Mouse (Mus musculus) bone marrow macrophage, adult 2 months (primary cell): ENCODE results near the gene Irak1. TPM values are rescaled to one million over a fixed set of nuclear protein-coding genes. Genes with fewer than 3 reads are reported as not detected.
A peak's percentile ranks its signal among the peaks of the same experiment; 100 is the strongest.

ENCODE experiments used
- H3K27ac ChIP-seq: 2 replicates; pipeline ENCODE4 v1.5.1; 2012; ENCODE audit warnings: low read depth, low read length; ENCODE audit not compliant: insufficient read depth
- H3K4me1 ChIP-seq: 2 replicates; pipeline ENCODE4 v1.6.1; 2012; ENCODE audit warnings: low read length; ENCODE audit not compliant: control insufficient read depth, insufficient read depth
- H3K4me3 ChIP-seq: 2 replicates; pipeline ENCODE4 v1.5.1; 2012; ENCODE audit warnings: mild to moderate bottlenecking, low read length, moderate library complexity; ENCODE audit not compliant: insufficient read depth
- CTCF ChIP-seq: IDR thresholded peaks from 2 replicates; pipeline ENCODE4 v1.5.1; 2012; ENCODE audit warnings: low read depth, mild to moderate bottlenecking, low read length, moderate library complexity
- POLR2A ChIP-seq: IDR thresholded peaks from 2 replicates; pipeline ENCODE4 v1.6.1; 2012; ENCODE audit warnings: mild to moderate bottlenecking, low read depth, low read length, borderline replicate concordance
- polyA plus RNA-seq: library from polyadenylated mRNA; stranded (reverse); fragments of >200 nt; gene quantifications from 2 replicates; pipeline ENCODE4 v1.2.4, GENCODE M21; 2012; ENCODE audit not compliant: missing spikeins, insufficient read depth, insufficient read length

Irak1 gene
- polyA plus RNA-seq, 1 experiment, result 69.6 TPM

GRCm38 (mm10) chrX:74003644-74004043 is 20.1 kb downstream of the Irak1 start:
- no peak for TF ChIP-seq CTCF
- no peak for TF ChIP-seq POLR2A
- H3K4me3 ChIP-seq, result no peak overlapping the region
- peaks cover 8% of the 10 kb centered on the region for H3K4me1 ChIP-seq
- H3K27ac ChIP-seq, result peak overlapping the region; percentile 40

- no peak for TF ChIP-seq CTCF
- no peak for TF ChIP-seq POLR2A
- Histone ChIP-seq H3K4me1 (peaks cover 14% of the 10 kb centered on the region), H3K4me3 (no peak overlapping the region), H3K27ac (no peak overlapping the region)
These were observed 22.7 kb downstream of the Irak1 start for GRCm38 (mm10) chrX:74001024-74001423.

DNA sequence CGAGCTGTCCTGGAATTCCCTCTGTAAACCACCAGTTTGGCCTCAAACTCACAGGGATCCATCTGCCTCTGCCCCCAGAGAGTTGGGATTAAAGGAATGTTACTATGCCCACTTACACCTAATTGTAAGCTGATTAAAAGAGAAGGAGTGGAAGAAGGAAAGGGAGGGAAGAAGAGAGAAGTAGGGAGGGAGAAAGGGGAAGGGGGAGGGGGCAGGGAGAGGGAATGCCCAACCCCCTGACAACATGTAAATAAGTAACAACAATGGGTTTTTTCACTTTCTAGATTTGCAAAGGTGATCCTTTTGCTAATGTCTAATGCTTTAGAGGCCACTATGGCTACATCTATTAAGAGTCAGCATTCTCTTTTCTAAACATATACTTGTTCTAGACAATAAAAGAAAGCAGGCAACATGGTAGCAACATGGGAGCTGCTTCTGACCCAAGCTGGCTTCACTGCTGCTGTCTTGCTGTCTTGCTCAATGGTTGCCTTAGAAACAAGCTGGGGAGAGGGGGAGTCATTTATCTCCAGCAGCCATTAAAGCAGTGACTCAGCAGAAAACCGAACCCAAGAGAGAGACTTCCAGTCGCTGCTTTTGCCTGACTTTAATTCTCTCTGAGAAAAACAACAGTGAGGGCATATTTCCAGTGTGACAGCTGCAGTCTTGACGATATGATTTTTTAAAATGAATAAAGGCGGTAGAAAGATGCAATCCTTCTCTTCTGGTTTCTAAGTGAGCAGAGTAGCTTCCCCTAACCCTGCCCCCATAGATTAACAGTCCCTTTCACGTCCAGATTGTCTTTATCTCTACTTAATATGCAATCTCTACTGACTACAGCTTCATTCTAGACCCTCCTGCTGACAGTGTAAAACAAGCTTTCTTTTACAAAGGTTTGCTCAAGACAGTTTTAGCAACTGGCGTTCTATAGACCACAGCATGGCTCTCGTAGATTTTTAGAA is 24.5 kb downstream of the Irak1 start:
- no peak overlapping the region for H3K4me3 ChIP-seq
- H3K27ac ChIP-seq, result peak overlapping the region; percentile 36
- no peak for TF ChIP-seq CTCF
- TF ChIP-seq POLR2A, result no peak
- peaks cover 14% of the 10 kb centered on the region for H3K4me1 ChIP-seq

DNA sequence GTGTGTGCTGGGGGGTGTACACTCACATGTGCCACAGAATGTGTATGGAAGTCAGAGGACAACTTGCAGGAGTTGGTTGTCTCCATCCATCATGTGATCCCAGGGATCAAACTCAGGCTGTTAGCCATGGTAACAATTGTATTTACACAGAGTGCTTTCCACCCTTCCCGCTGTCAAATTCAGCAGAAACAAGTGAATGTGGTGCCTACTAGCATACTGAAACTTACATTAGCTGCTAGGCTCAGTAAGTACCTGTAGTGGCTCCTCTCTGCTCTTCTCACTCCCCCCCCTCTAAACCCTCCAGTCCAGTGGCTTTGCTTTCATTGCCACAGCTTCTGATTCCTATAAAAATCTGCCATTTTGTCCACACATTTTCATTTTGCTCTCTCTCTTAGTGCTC is 45.9 kb downstream of the Irak1 start:
- H3K27ac ChIP-seq, result no peak overlapping the region
- TF ChIP-seq CTCF, result no peak
- TF ChIP-seq POLR2A, result no peak
- no peaks in the 10 kb centered on the region for H3K4me1 ChIP-seq
- no peak overlapping the region for H3K4me3 ChIP-seq

- no peak overlapping the region for H3K4me3 ChIP-seq
- no peaks in the 10 kb centered on the region for H3K4me1 ChIP-seq
- no peak for TF ChIP-seq POLR2A
- TF ChIP-seq CTCF, result no peak
- H3K27ac ChIP-seq, result no peak overlapping the region
These were observed 47.4 kb downstream of the Irak1 start for GRCm38 (mm10) chrX:73976283-73976682.

DNA sequence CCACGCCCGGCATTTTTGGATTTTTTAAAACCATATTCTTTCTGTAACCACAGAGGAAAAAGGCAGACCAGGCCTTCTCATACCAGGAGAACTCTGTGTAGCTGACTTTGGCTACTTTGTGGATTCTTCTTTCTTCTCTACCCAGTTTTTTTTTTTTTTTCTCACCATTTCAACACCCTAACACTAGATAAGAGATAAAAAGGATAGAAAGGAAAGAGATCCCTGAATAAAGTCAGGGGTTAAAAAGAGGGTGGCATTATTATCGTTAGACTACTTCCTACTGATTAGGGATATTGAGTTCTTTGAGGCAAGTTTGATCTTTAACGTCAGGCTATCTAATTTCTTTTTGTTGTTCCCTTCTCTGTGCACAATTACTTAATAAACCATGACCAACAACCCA is 50.9 kb downstream of the Irak1 start:
- H3K4me3 ChIP-seq, result no peak overlapping the region
- no peak overlapping the region for H3K27ac ChIP-seq
- no peak for TF ChIP-seq CTCF
- TF ChIP-seq POLR2A, result no peak

DNA sequence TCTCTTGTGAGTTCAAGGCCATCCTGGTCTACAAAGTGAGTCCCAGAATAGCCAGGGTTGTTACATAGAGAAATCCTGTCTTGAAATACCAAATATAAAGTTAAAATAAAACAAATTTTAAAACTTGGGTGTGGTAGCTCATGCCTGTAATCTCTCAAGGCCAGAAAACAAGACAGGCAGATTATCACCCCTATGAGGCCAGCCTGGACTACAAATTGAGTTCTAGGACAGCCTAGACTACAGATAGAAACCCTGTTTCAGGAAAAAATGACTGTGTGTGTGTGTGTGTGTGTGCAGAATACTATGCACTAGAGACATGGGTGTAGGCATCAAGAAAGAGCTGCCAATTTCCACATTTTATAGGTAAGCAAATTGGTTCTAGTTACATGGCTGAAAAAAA is 52.9 kb downstream of the Irak1 start:
- Histone ChIP-seq H3K27ac (no peak overlapping the region), H3K4me1 (no peaks in the 10 kb centered on the region), H3K4me3 (no peak overlapping the region)
- no peak for TF ChIP-seq CTCF
- TF ChIP-seq POLR2A, result no peak

More for the DNA sequence above, 50.9 kb downstream of the Irak1 start:
- no peaks in the 10 kb centered on the region for H3K4me1 ChIP-seq

GRCm38 (mm10) chrX:73969729-73970128 is 54.0 kb downstream of the Irak1 start:
- TF ChIP-seq CTCF (no peak), POLR2A (no peak)
- H3K4me3 ChIP-seq, result no peak overlapping the region
- no peaks in the 10 kb centered on the region for H3K4me1 ChIP-seq
- no peak overlapping the region for H3K27ac ChIP-seq

- peaks cover under 1% of the 10 kb centered on the region; the same call in 1 of the 2 replicates for H3K4me1 ChIP-seq
- H3K27ac ChIP-seq, result no peak overlapping the region
- no peak overlapping the region for H3K4me3 ChIP-seq
- TF ChIP-seq CTCF (no peak), POLR2A (no peak)
These were observed 54.6 kb downstream of the Irak1 start for GRCm38 (mm10) chrX:73969167-73969566.

GRCm38 (mm10) chrX:73967177-73968075 is 56.3 kb downstream of the Irak1 start:
- H3K4me1 ChIP-seq, result peaks cover 10% of the 10 kb centered on the region
- TF ChIP-seq CTCF (no peak), POLR2A (no peak)
- H3K4me3 ChIP-seq, result peak overlapping the region; percentile 94
- H3K27ac ChIP-seq, result peak overlapping the region; percentile 99
